Mouse (Mus musculus): ENCODE data around the gene Chit1. TPM values are rescaled to one million over a fixed set of nuclear protein-coding genes. Genes with fewer than 3 reads are reported as not detected.

Chit1 gene
- polyA plus RNA-seq, 1 experiment, result 0.08 TPM

- H3K4me2 ChIP-seq (ENCODE audit: low read depth), result peak overlapping the region; percentile 96
- peak overlapping the region; percentile 96 for H3K4me3 ChIP-seq
- no peaks in the 10 kb centered on the region for H3K27me3 ChIP-seq (ENCODE audit: control insufficient read depth, insufficient read depth, insufficient read length)
- H3K36me3 ChIP-seq (ENCODE audit: control insufficient read depth, insufficient read depth), result peaks cover 13% of the 10 kb centered on the region
- peaks cover 28% of the 10 kb centered on the region for H3K79me2 ChIP-seq (ENCODE audit: control insufficient read depth, insufficient read depth)
- peak overlapping the region; percentile 17 for H3ac ChIP-seq (ENCODE audit: control insufficient read depth, insufficient read length)
- no peak for TF ChIP-seq MAX (IDR thresholded peaks at IDR 0.05; ENCODE audit: low read depth)
- no peak for TF ChIP-seq REST (IDR thresholded peaks at IDR 0.05; ENCODE audit: insufficient read depth, insufficient read length)
- no peak for TF ChIP-seq E2F4 (IDR thresholded peaks at IDR 0.05; ENCODE audit: insufficient read depth)
- peak in 2 of 3 experiments; percentile 53 to 90 for TF ChIP-seq MYOD1 (IDR thresholded peaks at IDR 0.05; ENCODE audit: control insufficient read depth in 1 of 3, insufficient read length in 2 of 3, low read depth in 2 of 3)
- TF ChIP-seq TCF3 (IDR thresholded peaks at IDR 0.05; ENCODE audit: insufficient read length, low read depth), result no peak
- TF ChIP-seq TCF12 (IDR thresholded peaks at IDR 0.05; ENCODE audit: insufficient read depth, poor library complexity, severe bottlenecking), result no peak
- peak; percentile 31 for TF ChIP-seq POLR2AphosphoS2 (IDR thresholded peaks at IDR 0.05; ENCODE audit: insufficient read length, low read depth)
- TF ChIP-seq CEBPB (IDR thresholded peaks at IDR 0.05; ENCODE audit: insufficient read depth, poor library complexity, severe bottlenecking), result no peak
- TF ChIP-seq USF1 (IDR thresholded peaks at IDR 0.05; ENCODE audit: low read depth), result no peak
- no peak for TF ChIP-seq SRF (IDR thresholded peaks at IDR 0.05; ENCODE audit: control insufficient read depth, insufficient read length, low read depth)
- TF ChIP-seq POLR2A (IDR thresholded peaks at IDR 0.05; ENCODE audit: insufficient read length, low read depth), result peak; percentile 43
- peak in 2 of 3 experiments; percentile 77 to 85 for TF ChIP-seq MYOG (IDR thresholded peaks at IDR 0.05; ENCODE audit: control insufficient read depth in 1 of 3, insufficient read depth in 1 of 3, insufficient read length in 2 of 3, low read depth in 2 of 3)
Measured at GRCm38 (mm10) chr1:134078061-134078795, 32.8 kb upstream of the Chit1 start.

- Histone ChIP-seq H3K4me2 (ENCODE audit: low read depth) (peak within 1 kb of the TSS; percentile 96), H3K27me3 (ENCODE audit: control insufficient read depth, insufficient read depth, insufficient read length) (no peaks in the 10 kb centered on the region), H3K36me3 (ENCODE audit: control insufficient read depth, insufficient read depth) (peaks cover 13% of the 10 kb centered on the region), H3ac (ENCODE audit: control insufficient read depth, insufficient read length) (peak within 1 kb of the TSS; percentile 17), H3K4me3 (peak within 1 kb of the TSS; percentile 96), H3K79me2 (ENCODE audit: control insufficient read depth, insufficient read depth) (peaks cover 28% of the 10 kb centered on the region)
- TF ChIP-seq MAX (IDR thresholded peaks at IDR 0.05; ENCODE audit: low read depth) (no peak), POLR2A (IDR thresholded peaks at IDR 0.05; ENCODE audit: insufficient read length, low read depth) (peak; percentile 92), TCF12 (IDR thresholded peaks at IDR 0.05; ENCODE audit: insufficient read depth, poor library complexity, severe bottlenecking) (no peak), POLR2AphosphoS2 (IDR thresholded peaks at IDR 0.05; ENCODE audit: insufficient read length, low read depth) (peak; percentile 97), MYOG (IDR thresholded peaks at IDR 0.05; ENCODE audit: control insufficient read depth in 1 of 3, insufficient read depth in 1 of 3, insufficient read length in 2 of 3, low read depth in 2 of 3) (no peak)
Measured at GRCm38 (mm10) chr1:134078802-134079476, 32.1 kb upstream of the Chit1 start, which contains the start of gene Btg2. Gene Btg2 (minus strand): TSS chr1:134079120.

- peak overlapping the region; percentile 96 for H3K4me3 ChIP-seq
- peaks cover 10% of the 10 kb centered on the region for H3K36me3 ChIP-seq (ENCODE audit: control insufficient read depth, insufficient read depth)
- peak overlapping the region; percentile 76 for H3K4me2 ChIP-seq (ENCODE audit: low read depth)
- TF ChIP-seq TCF12 (IDR thresholded peaks at IDR 0.05; ENCODE audit: insufficient read depth, poor library complexity, severe bottlenecking), result no peak
- no peak for TF ChIP-seq POLR2AphosphoS2 (IDR thresholded peaks at IDR 0.05; ENCODE audit: insufficient read length, low read depth)
- no peak for TF ChIP-seq TCF3 (IDR thresholded peaks at IDR 0.05; ENCODE audit: insufficient read length, low read depth)
- TF ChIP-seq POLR2A (IDR thresholded peaks at IDR 0.05; ENCODE audit: insufficient read length, low read depth), result no peak
- no peak for TF ChIP-seq MYOD1 (IDR thresholded peaks at IDR 0.05; ENCODE audit: control insufficient read depth in 1 of 3, insufficient read length in 2 of 3, low read depth in 2 of 3)
- TF ChIP-seq E2F4 (IDR thresholded peaks at IDR 0.05; ENCODE audit: insufficient read depth), result no peak
- no peak for TF ChIP-seq MAX (IDR thresholded peaks at IDR 0.05; ENCODE audit: low read depth)
- no peak for TF ChIP-seq MYOG (IDR thresholded peaks at IDR 0.05; ENCODE audit: control insufficient read depth in 1 of 3, insufficient read depth in 1 of 3, insufficient read length in 2 of 3, low read depth in 2 of 3)
- TF ChIP-seq SRF (IDR thresholded peaks at IDR 0.05; ENCODE audit: control insufficient read depth, insufficient read length, low read depth), result no peak
- no peak for TF ChIP-seq REST (IDR thresholded peaks at IDR 0.05; ENCODE audit: insufficient read depth, insufficient read length)
- no peak for TF ChIP-seq CEBPB (IDR thresholded peaks at IDR 0.05; ENCODE audit: insufficient read depth, poor library complexity, severe bottlenecking)
- TF ChIP-seq USF1 (IDR thresholded peaks at IDR 0.05; ENCODE audit: low read depth), result no peak
- H3K79me2 ChIP-seq (ENCODE audit: control insufficient read depth, insufficient read depth), result peaks cover 28% of the 10 kb centered on the region
- no peaks in the 10 kb centered on the region for H3K27me3 ChIP-seq (ENCODE audit: control insufficient read depth, insufficient read depth, insufficient read length)
- H3ac ChIP-seq (ENCODE audit: control insufficient read depth, insufficient read length), result peak overlapping the region; percentile 17
Measured at GRCm38 (mm10) chr1:134079477-134080163, 31.4 kb upstream of the Chit1 start.

- Histone ChIP-seq H3K27me3 (ENCODE audit: control insufficient read depth, insufficient read depth, insufficient read length) (no peaks in the 10 kb centered on the region), H3K79me2 (ENCODE audit: control insufficient read depth, insufficient read depth) (peaks cover 28% of the 10 kb centered on the region), H3K4me2 (ENCODE audit: low read depth) (no peak overlapping the region), H3ac (ENCODE audit: control insufficient read depth, insufficient read length) (no peak overlapping the region), H3K4me3 (no peak overlapping the region), H3K36me3 (ENCODE audit: control insufficient read depth, insufficient read depth) (peaks cover 2% of the 10 kb centered on the region)
- TF ChIP-seq MAX (IDR thresholded peaks at IDR 0.05; ENCODE audit: low read depth) (no peak), REST (IDR thresholded peaks at IDR 0.05; ENCODE audit: insufficient read depth, insufficient read length) (no peak), MYOG (IDR thresholded peaks at IDR 0.05; ENCODE audit: control insufficient read depth in 1 of 3, insufficient read depth in 1 of 3, insufficient read length in 2 of 3, low read depth in 2 of 3) (no peak), POLR2A (IDR thresholded peaks at IDR 0.05; ENCODE audit: insufficient read length, low read depth) (no peak), USF1 (IDR thresholded peaks at IDR 0.05; ENCODE audit: low read depth) (no peak), MYOD1 (IDR thresholded peaks at IDR 0.05; ENCODE audit: control insufficient read depth in 1 of 3, insufficient read length in 2 of 3, low read depth in 2 of 3) (no peak), SRF (IDR thresholded peaks at IDR 0.05; ENCODE audit: control insufficient read depth, insufficient read length, low read depth) (no peak), E2F4 (IDR thresholded peaks at IDR 0.05; ENCODE audit: insufficient read depth) (no peak), TCF3 (IDR thresholded peaks at IDR 0.05; ENCODE audit: insufficient read length, low read depth) (no peak), POLR2AphosphoS2 (IDR thresholded peaks at IDR 0.05; ENCODE audit: insufficient read length, low read depth) (no peak), CEBPB (IDR thresholded peaks at IDR 0.05; ENCODE audit: insufficient read depth, poor library complexity, severe bottlenecking) (no peak), TCF12 (IDR thresholded peaks at IDR 0.05; ENCODE audit: insufficient read depth, poor library complexity, severe bottlenecking) (no peak)
Measured at GRCm38 (mm10) chr1:134080406-134080805, 30.6 kb upstream of the Chit1 start.

Data from myocyte (in vitro differentiated cells).